Mouse (Mus musculus): ENCODE data around the gene Rora. TPM values are rescaled to one million over a fixed set of nuclear protein-coding genes. Genes with fewer than 3 reads are reported as not detected.

The Rora gene
- total RNA-seq, 4 experiments from 2014 or later: 103 to 117 (median 104) TPM

- DNase-seq (ENCODE audit: low spot score in 2 of 2): no peak
Measured at GRCm38 (mm10) chr9:69288586-69288985, 635.0 kb downstream of the Rora start.

- DNase-seq (ENCODE audit: low spot score in 2 of 2): peak; percentile 84 to 90
Measured at GRCm38 (mm10) chr9:69289056-69290017, 635.8 kb downstream of the Rora start.

GRCm38 (mm10) chr9:69290018-69290880 lies 636.7 kb downstream of the Rora start:
- peak; percentile 31 to 42 for DNase-seq (ENCODE audit: low spot score in 2 of 2)

- DNase-seq (ENCODE audit: low spot score in 2 of 2): peak in 1 of 2 experiments; percentile 33
Measured at GRCm38 (mm10) chr9:69290881-69291450, 637.4 kb downstream of the Rora start.

GRCm38 (mm10) chr9:69291451-69291850 lies 637.9 kb downstream of the Rora start:
- DNase-seq (ENCODE audit: low spot score in 2 of 2): no peak

- no peak for DNase-seq (ENCODE audit: low spot score in 2 of 2)
Measured at GRCm38 (mm10) chr9:69292353-69292752, 638.8 kb downstream of the Rora start.

GRCm38 (mm10) chr9:69292776-69293687 lies 639.4 kb downstream of the Rora start:
- no peak for DNase-seq (ENCODE audit: low spot score in 2 of 2)

GRCm38 (mm10) chr9:69293688-69294074 lies 640.1 kb downstream of the Rora start:
- no peak for DNase-seq (ENCODE audit: low spot score in 2 of 2)

- no peak for DNase-seq (ENCODE audit: low spot score in 2 of 2)
Measured at GRCm38 (mm10) chr9:69294426-69294825, 640.8 kb downstream of the Rora start.

GRCm38 (mm10) chr9:69294856-69295255 lies 641.3 kb downstream of the Rora start:
- no peak for DNase-seq (ENCODE audit: low spot score in 2 of 2)

- DNase-seq (ENCODE audit: low spot score in 2 of 2): no peak
Measured at GRCm38 (mm10) chr9:69295826-69296225, 642.2 kb downstream of the Rora start.

- peak; percentile 44 to 47 for DNase-seq (ENCODE audit: low spot score in 2 of 2)
Measured at GRCm38 (mm10) chr9:69296418-69296817, 642.8 kb downstream of the Rora start.

- DNase-seq (ENCODE audit: low spot score in 2 of 2): no peak
Measured at GRCm38 (mm10) chr9:69297766-69298375, 644.3 kb downstream of the Rora start.

GRCm38 (mm10) chr9:69298566-69299335 lies 645.2 kb downstream of the Rora start:
- DNase-seq (ENCODE audit: low spot score in 2 of 2): no peak

GRCm38 (mm10) chr9:69299484-69299883 lies 645.9 kb downstream of the Rora start:
- DNase-seq (ENCODE audit: low spot score in 2 of 2): no peak

- no peak for DNase-seq (ENCODE audit: low spot score in 2 of 2)
Measured at GRCm38 (mm10) chr9:69300296-69300695, 646.7 kb downstream of the Rora start.

GRCm38 (mm10) chr9:69301445-69301844 lies 647.9 kb downstream of the Rora start:
- no peak for DNase-seq (ENCODE audit: low spot score in 2 of 2)

GRCm38 (mm10) chr9:69301955-69302354 lies 648.4 kb downstream of the Rora start:
- DNase-seq (ENCODE audit: low spot score in 2 of 2): no peak

- no peak for DNase-seq (ENCODE audit: low spot score in 2 of 2)
Measured at GRCm38 (mm10) chr9:69302846-69303245, 649.3 kb downstream of the Rora start.

Measured in gastrocnemius, adult 8-10 months (tissue).